In the genomic region with DNA sequence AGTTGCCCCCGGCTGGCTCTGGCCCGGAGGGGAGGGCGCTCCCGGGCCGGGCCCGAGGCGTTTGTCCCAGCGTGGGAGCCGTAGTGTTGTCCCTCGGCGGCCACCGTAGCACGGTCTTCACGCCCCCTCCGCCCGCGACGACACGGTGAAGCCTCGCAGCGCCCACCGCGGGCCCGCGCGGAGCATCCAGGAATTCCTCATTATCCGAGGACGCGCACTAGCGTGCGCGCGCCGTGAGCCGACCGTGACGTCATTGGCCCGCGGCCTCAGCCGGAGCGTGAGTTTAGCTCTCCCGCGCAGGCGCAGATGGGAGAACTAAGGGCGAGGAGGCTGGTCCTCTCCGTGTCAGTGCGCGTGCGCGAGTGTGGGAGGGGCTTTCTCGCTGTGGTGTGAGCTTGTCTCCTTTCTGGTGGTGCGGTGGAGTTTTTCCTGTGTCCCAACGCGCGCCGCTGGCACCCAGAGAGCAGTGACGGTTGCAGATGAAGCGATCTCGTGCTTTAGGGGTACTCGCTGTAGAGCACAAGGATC, we compare ENCODE assay signal across 8 mouse cellular contexts. TPM values are rescaled to one million over a fixed set of nuclear protein-coding genes. Genes with fewer than 3 reads are reported as not detected.
DNase-seq lines count a peak whose midpoint lies in the region; ATAC-seq lines count a peak whose summit lies in the region.

No protein-coding gene starts in this region.

- H3K9ac ChIP-seq in hindbrain, embryonic 14.5 days, result peak overlapping the region; percentile 95

- peak overlapping the region; percentile 98 for H3K27ac ChIP-seq in hindbrain, embryonic 14.5 days

- under 1% methylated on average over 52 of the region's 60 CpGs for WGBS in hindbrain, embryonic 14.5 days

- no peaks in the 10 kb centered on the region for H3K9me3 ChIP-seq in hindbrain, embryonic 14.5 days (ENCODE audit: control insufficient read depth, low read length)

- ATAC-seq in hindbrain, embryonic 14.5 days (ENCODE audit: low FRiP score), result peak; percentile 87

- peak overlapping the region; percentile 87 for H3K4me2 ChIP-seq in hindbrain, embryonic 14.5 days (replicated peaks)

- H3K27me3 ChIP-seq in hindbrain, embryonic 14.5 days (ENCODE audit: control insufficient read depth, insufficient read depth, low read length), result no peaks in the 10 kb centered on the region

- no peaks in the 10 kb centered on the region for H3K36me3 ChIP-seq in hindbrain, embryonic 14.5 days (replicated peaks; ENCODE audit: control insufficient read depth, insufficient read depth)

- DNase-seq in R1 (ENCODE audit: low read depth, low spot score), result peak; percentile 99
- peak; percentile 100 for DNase-seq in cerebellum, postnatal 25 days
- peak; percentile 99 for DNase-seq in frontal cortex, postnatal 25 days (ENCODE audit: low spot score in 2 of 2)
- peak; percentile 100 for DNase-seq in hindbrain, embryonic 14.5 days (ENCODE audit: low spot score)
- peak; percentile 100 for DNase-seq in layer of hippocampus, postnatal 36 days
- DNase-seq in lung, postnatal 36 days, result peak; percentile 99
- DNase-seq in retina, postnatal 1 day, result peak; percentile 99
- peak; percentile 98 to 99 for DNase-seq in urinary bladder, adult 18-20 months (ENCODE audit: low spot score in 2 of 2)

- peak overlapping the region; percentile 79 for H3K4me3 ChIP-seq in hindbrain, embryonic 14.5 days (replicated peaks; ENCODE audit: low read length)

- H3K4me1 ChIP-seq in hindbrain, embryonic 14.5 days (replicated peaks; ENCODE audit: control insufficient read depth, insufficient read depth, low read length), result peaks cover 19% of the 10 kb centered on the region

RNA-seq across cellular contexts. Expression of gene Nacc2, which starts 17.3 kb away (rescaled TPM):
- 18.3 and 19.2 TPM in 2 replicates for polyA plus RNA-seq in hindbrain, embryonic 14.5 days (2014; fragmentation: Nextera tagmentation; extraction: Ambion mirVana)
- total RNA-seq in layer of hippocampus, postnatal 36 days (2021), result 10 to 100 TPM; 60.6 to 66.8 TPM

Comparison
In these comparisons a context has a peak if more than half of its experiments do, and no peak if none do; other contexts are left out.
1. Peak in every context shown above with its lines: DNase-seq, ATAC-seq, H3K4me3 ChIP-seq and H3K27ac ChIP-seq.